Mouse (Mus musculus): ENCODE data around the gene Prss36. TPM values are rescaled to one million over a fixed set of nuclear protein-coding genes. Genes with fewer than 3 reads are reported as not detected.
A peak's percentile ranks its signal among the peaks of the same experiment; 100 is the strongest.

Prss36 gene
- total and polyA plus RNA-seq, 3 experiments: 1.7 to 5.1 TPM; not detected in 1

DNA sequence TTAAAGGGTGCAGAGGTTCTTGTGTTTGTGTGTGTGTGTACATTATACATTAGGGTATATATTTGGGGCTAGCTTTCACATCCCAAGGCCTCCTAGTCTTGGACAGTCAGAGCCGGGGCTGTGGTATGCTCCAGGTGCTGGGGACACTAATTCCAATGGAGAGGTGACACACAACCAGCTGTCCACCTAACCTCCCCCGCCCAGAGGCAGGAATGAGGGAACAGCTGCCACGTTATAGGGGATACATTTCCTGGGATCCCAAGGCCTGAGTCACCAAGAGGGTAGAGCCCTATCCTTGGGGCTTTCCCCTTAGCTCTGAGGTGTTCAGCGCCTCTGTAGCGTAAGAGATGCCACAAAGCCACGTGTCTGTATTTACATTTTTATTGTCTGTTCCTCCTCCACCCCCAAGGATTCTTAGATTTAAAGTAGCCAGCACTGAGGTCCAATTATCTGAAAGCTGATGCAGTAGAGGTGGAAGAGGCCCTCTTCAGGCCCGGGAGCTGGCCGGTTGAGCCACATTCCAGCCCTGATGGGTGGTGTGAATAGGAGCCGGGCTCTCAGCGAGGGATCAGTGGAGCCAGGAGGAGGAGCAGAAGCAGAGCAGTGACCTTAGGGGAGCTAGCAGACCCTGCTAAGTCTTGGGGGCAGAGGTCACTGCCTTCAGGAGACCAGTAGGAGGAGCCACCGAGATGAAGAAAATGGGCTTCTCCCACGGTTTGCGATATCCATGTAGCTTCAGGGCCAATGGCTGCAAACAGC, 14.1 kb downstream of the Prss36 start:
- no peak for DNase-seq (ENCODE audit: low read depth, low spot score)
- Histone ChIP-seq H3K4me3 (ENCODE audit: control insufficient read depth in 1 of 2, insufficient read depth in 1 of 2, low read depth in 2 of 2, low read length in 2 of 2) (no peak overlapping the region), H3K36me3 (ENCODE audit: control insufficient read depth in 1 of 2, insufficient read depth in 2 of 2, low read length in 2 of 2) (peaks cover 0 to 14% of the 10 kb centered on the region in 2 experiments; a peak in 2 of 4 replicates), H3K27ac (ENCODE audit: control insufficient read depth, low read depth, low read length) (no peak overlapping the region), H3K9me3 (replicated peaks; ENCODE audit: insufficient read depth, low read length) (no peaks in the 10 kb centered on the region), H3K79me2 (ENCODE audit: control insufficient read depth, insufficient read depth, low read length, poor library complexity) (peaks cover 1% of the 10 kb centered on the region; the same call in 1 of the 2 replicates), H3K27me3 (ENCODE audit: control insufficient read depth in 1 of 2, insufficient read depth in 2 of 2, low read length in 2 of 2) (no peaks in the 10 kb centered on the region), H3K4me1 (ENCODE audit: control insufficient read depth in 1 of 2, insufficient read depth in 2 of 2, low read length in 2 of 2) (peaks cover 2 to 21% of the 10 kb centered on the region in 2 experiments; a peak in 3 of 4 replicates), H3K9ac (ENCODE audit: control insufficient read depth, low read depth, low read length, poor library complexity, severe bottlenecking) (no peak overlapping the region)
- TF ChIP-seq CTCF (IDR thresholded peaks at IDR 0.05 in 2 of 3, conservative IDR thresholded peaks at IDR 0.05 in 1 of 3; ENCODE audit: control insufficient read depth in 1 of 3, insufficient read depth in 1 of 3, low read depth in 2 of 3, low read length in 3 of 3, poor library complexity in 1 of 3, severe bottlenecking in 1 of 3) (peak; percentile 13 to 30 (median 20); a peak in 2 of 6 replicates), ZMIZ1 (IDR thresholded peaks at IDR 0.05; ENCODE audit: low read depth, low read length) (no peak)

DNA sequence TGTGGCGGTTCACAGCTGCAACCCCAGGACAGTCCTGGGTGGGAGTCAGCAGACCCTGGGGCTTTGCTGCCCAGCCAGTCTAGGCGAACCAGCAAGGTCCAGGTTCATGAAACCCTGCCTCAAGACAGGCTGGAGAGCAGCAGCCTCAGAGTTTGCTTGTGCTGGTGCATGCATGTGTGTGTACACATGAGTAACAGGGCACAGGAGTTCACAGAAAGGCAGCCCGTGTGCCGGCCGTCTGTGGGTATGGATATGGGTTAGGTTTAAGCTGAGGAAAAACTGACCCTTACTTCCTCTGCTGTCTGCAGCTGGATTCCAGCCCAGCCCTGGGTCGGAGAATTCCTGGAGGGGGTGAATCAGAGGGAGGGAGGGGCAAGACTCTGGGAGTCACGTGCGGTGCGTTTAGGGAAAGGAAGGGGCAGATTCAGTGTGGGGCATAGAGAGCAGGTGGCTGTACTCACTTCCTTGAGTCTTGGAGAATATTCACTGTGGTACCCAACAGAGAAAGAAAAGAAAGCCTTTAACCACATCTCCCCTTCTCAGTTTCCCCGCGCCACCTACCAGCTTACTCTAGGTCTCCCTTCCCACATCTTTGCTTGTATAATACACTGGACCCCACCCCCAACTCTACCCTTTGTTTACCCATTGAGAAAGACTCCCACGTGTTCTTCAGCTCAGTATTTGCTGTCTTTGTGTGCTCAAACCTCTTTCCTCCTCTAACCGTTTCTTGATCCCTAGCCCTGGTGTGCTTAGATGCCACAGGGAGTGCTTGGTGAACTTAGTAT, 15.0 kb downstream of the Prss36 start:
- Histone ChIP-seq H3K36me3 (ENCODE audit: control insufficient read depth in 1 of 2, insufficient read depth in 2 of 2, low read length in 2 of 2) (peaks cover 0 to 14% of the 10 kb centered on the region in 2 experiments; a peak in 2 of 4 replicates), H3K9me3 (replicated peaks; ENCODE audit: insufficient read depth, low read length) (no peaks in the 10 kb centered on the region), H3K4me1 (ENCODE audit: control insufficient read depth in 1 of 2, insufficient read depth in 2 of 2, low read length in 2 of 2) (peaks cover 2 to 21% of the 10 kb centered on the region in 2 experiments; a peak in 3 of 4 replicates), H3K9ac (ENCODE audit: control insufficient read depth, low read depth, low read length, poor library complexity, severe bottlenecking) (no peak overlapping the region), H3K79me2 (ENCODE audit: control insufficient read depth, insufficient read depth, low read length, poor library complexity) (peaks cover 1% of the 10 kb centered on the region; the same call in 1 of the 2 replicates), H3K27me3 (ENCODE audit: control insufficient read depth in 1 of 2, insufficient read depth in 2 of 2, low read length in 2 of 2) (no peaks in the 10 kb centered on the region), H3K4me3 (ENCODE audit: control insufficient read depth in 1 of 2, insufficient read depth in 1 of 2, low read depth in 2 of 2, low read length in 2 of 2) (no peak overlapping the region), H3K27ac (ENCODE audit: control insufficient read depth, low read depth, low read length) (no peak overlapping the region)
- no peak for DNase-seq (ENCODE audit: low read depth, low spot score)
- TF ChIP-seq NELFE (IDR thresholded peaks at IDR 0.05; ENCODE audit: low read depth, low read length) (no peak), POLR2AphosphoS2 (IDR thresholded peaks at IDR 0.05; ENCODE audit: low read length) (no peak), MYC (IDR thresholded peaks at IDR 0.05; ENCODE audit: low read depth, low read length) (no peak), POLR2AphosphoS5 (IDR thresholded peaks at IDR 0.05; ENCODE audit: borderline replicate concordance, low read depth, low read length) (no peak), USF2 (IDR thresholded peaks at IDR 0.05; ENCODE audit: borderline replicate concordance in 1 of 2, insufficient read depth in 1 of 2, low read depth in 1 of 2, low read length in 2 of 2) (no peak), ZC3H11A (IDR thresholded peaks at IDR 0.05; ENCODE audit: low read depth, low read length) (no peak), RCOR1 (IDR thresholded peaks at IDR 0.05; ENCODE audit: low read depth, low read length) (no peak), NRF1 (IDR thresholded peaks at IDR 0.05; ENCODE audit: insufficient read depth, low read depth, low read length, poor library complexity, severe bottlenecking) (no peak), ELF1 (IDR thresholded peaks at IDR 0.05; ENCODE audit: low read depth, low read length) (no peak), BHLHE40 (IDR thresholded peaks at IDR 0.05; ENCODE audit: borderline replicate concordance, low read depth, low read length) (no peak), MAX (IDR thresholded peaks at IDR 0.05; ENCODE audit: low read length) (no peak), HCFC1 (IDR thresholded peaks at IDR 0.05; ENCODE audit: low read depth, low read length) (no peak), MEF2A (IDR thresholded peaks at IDR 0.05; ENCODE audit: extremely low read depth, insufficient replicate concordance, low read depth, low read length, poor library complexity, severe bottlenecking) (no peak), JUND (IDR thresholded peaks at IDR 0.05; ENCODE audit: low read depth, low read length) (no peak), CHD2 (IDR thresholded peaks at IDR 0.05; ENCODE audit: low read length) (no peak), USF1 (IDR thresholded peaks at IDR 0.05; ENCODE audit: low read depth, low read length) (no peak), UBTF (IDR thresholded peaks at IDR 0.05; ENCODE audit: borderline replicate concordance, insufficient read depth, low read depth, low read length) (no peak)

Measured in MEL (cell line).